Mouse (Mus musculus): ENCODE measurements at regions not wholly inside any gene's neighbourhood (a gene's known extent, or its start where the extent isn't known, plus 50 kb on each side); places are given as distances from the start of the nearest gene placed in this dataset.

DNA sequence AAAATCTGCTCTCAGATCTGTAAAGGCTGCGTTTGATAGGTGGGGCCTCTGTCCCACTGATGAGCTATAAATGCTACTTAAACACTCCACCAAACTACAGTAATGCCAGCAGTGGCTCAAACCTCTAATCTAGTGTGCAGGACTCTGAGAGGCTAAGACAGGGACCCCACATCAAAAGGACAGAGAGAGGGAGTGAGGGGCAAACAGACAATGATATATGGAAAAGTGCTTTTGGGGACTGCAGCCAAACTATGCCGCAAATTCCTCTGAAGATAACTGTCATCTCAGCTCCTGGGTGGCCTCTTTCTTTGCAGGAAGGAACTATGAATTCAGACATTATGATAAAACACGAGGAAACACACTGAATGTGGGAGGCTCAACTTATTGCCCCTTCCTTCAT lies 138.9 kb upstream of the Ddit4l start:
- no peaks in the 10 kb centered on the region for H3K36me3 ChIP-seq
- H3K9ac ChIP-seq, result no peak overlapping the region
- 40% methylated on average over 3 of the region's 3 CpGs for WGBS
- no peaks in the 10 kb centered on the region for H3K4me1 ChIP-seq
- H3K27ac ChIP-seq, result no peak overlapping the region
- no peak overlapping the region for H3K4me2 ChIP-seq
- H3K27me3 ChIP-seq, result no peaks in the 10 kb centered on the region
- no peak overlapping the region for H3K4me3 ChIP-seq
- no peaks in the 10 kb centered on the region for H3K9me3 ChIP-seq
- no peak for ATAC-seq (ENCODE audit: insufficient number of reproducible peaks, low FRiP score, low TSS enrichment, low read depth)

GRCm38 (mm10) chr3:137482971-137483370 lies 138.4 kb upstream of the Ddit4l start:
- no peak overlapping the region for H3K27ac ChIP-seq
- H3K4me2 ChIP-seq, result no peak overlapping the region
- no peaks in the 10 kb centered on the region for H3K27me3 ChIP-seq
- no peaks in the 10 kb centered on the region for H3K9me3 ChIP-seq
- WGBS, result 23% methylated on average over 4 of the region's 4 CpGs
- ATAC-seq (ENCODE audit: insufficient number of reproducible peaks, low FRiP score, low TSS enrichment, low read depth), result 0 out of 2 replicates have a peak, but pooled peaks have one; percentile 58
- H3K9ac ChIP-seq, result no peak overlapping the region
- H3K36me3 ChIP-seq, result no peaks in the 10 kb centered on the region
- H3K4me3 ChIP-seq, result no peak overlapping the region
- no peaks in the 10 kb centered on the region for H3K4me1 ChIP-seq

GRCm38 (mm10) chr3:137489592-137489991 lies 131.8 kb upstream of the Ddit4l start:
- Histone ChIP-seq H3K4me1 (no peaks in the 10 kb centered on the region), H3K9me3 (no peaks in the 10 kb centered on the region), H3K36me3 (no peaks in the 10 kb centered on the region), H3K27ac (no peak overlapping the region), H3K9ac (no peak overlapping the region), H3K4me3 (no peak overlapping the region), H3K27me3 (no peaks in the 10 kb centered on the region), H3K4me2 (no peak overlapping the region)
- ATAC-seq (ENCODE audit: insufficient number of reproducible peaks, low FRiP score, low TSS enrichment, low read depth), result no peak

DNA sequence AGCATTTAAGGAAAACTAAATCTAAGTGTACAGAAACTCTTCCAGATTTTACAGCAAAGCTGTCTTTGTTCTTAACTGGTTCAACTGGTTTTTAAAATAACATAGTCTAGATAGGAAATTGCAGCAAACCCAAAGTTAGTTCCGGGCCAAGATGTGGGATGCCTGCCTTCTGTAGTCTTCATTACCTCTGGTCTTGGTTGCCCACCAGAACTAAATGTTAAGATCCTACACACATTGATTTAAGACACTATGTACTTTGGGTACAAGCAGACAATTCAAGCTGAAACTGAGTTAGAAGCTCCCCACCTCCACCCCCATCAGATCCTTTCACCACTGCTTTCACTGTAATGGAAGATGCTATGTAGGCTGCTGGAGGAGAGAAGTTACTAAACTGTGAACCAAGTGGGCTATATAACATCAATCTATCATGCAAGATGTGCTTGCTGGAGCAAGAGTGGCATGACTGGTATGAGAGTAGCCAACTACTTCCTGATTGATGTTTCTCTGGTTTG lies 129.8 kb upstream of the Ddit4l start:
- 81% methylated on average over 1 of the region's 1 CpGs for WGBS
- Histone ChIP-seq H3K9me3 (no peaks in the 10 kb centered on the region), H3K9ac (no peak overlapping the region), H3K4me3 (no peak overlapping the region), H3K4me1 (no peaks in the 10 kb centered on the region), H3K4me2 (no peak overlapping the region), H3K27ac (no peak overlapping the region), H3K27me3 (no peaks in the 10 kb centered on the region), H3K36me3 (no peaks in the 10 kb centered on the region)
- no peak for ATAC-seq (ENCODE audit: insufficient number of reproducible peaks, low FRiP score, low TSS enrichment, low read depth)

DNA sequence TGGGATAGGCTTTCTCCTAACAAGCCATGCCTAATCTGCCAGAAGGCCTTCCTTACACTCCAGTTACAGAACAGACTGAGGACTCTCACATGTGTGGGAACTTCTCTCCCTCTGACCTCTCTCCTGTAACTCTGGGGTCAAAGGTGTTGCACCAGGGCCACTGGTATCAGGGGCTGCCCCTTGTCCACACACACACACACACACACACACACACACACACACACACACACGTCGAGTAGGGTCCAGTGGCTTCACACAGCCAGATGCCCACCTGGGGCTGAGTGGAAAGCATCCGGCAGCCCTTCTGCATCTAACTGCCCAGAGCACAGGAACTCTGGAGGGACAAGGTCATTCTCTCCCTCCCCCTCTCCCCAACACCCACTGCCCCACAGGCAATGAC lies 123.1 kb upstream of the Ddit4l start:
- Histone ChIP-seq H3K27ac (no peak overlapping the region), H3K36me3 (no peaks in the 10 kb centered on the region), H3K9ac (no peak overlapping the region), H3K4me1 (no peaks in the 10 kb centered on the region), H3K4me2 (no peak overlapping the region), H3K4me3 (no peak overlapping the region), H3K27me3 (no peaks in the 10 kb centered on the region), H3K9me3 (no peaks in the 10 kb centered on the region)
- 86% methylated on average over 3 of the region's 3 CpGs for WGBS
- no peak for ATAC-seq (ENCODE audit: insufficient number of reproducible peaks, low FRiP score, low TSS enrichment, low read depth)

GRCm38 (mm10) chr3:137511283-137511682 lies 110.1 kb upstream of the Ddit4l start:
- no peaks in the 10 kb centered on the region for H3K9me3 ChIP-seq
- WGBS, result 96% methylated on average over 1 of the region's 1 CpGs
- H3K27me3 ChIP-seq, result no peaks in the 10 kb centered on the region
- H3K27ac ChIP-seq, result no peak overlapping the region
- no peak overlapping the region for H3K4me3 ChIP-seq
- no peaks in the 10 kb centered on the region for H3K36me3 ChIP-seq
- H3K4me1 ChIP-seq, result peaks cover 5% of the 10 kb centered on the region; the same call in 1 of the 2 replicates
- no peak for ATAC-seq (ENCODE audit: insufficient number of reproducible peaks, low FRiP score, low TSS enrichment, low read depth)
- no peak overlapping the region for H3K4me2 ChIP-seq
- H3K9ac ChIP-seq, result no peak overlapping the region

- Histone ChIP-seq H3K27me3 (no peaks in the 10 kb centered on the region), H3K4me1 (peaks cover 5% of the 10 kb centered on the region; the same call in 1 of the 2 replicates), H3K4me2 (no peak overlapping the region), H3K36me3 (no peaks in the 10 kb centered on the region), H3K27ac (no peak overlapping the region), H3K9ac (no peak overlapping the region), H3K9me3 (no peaks in the 10 kb centered on the region), H3K4me3 (no peak overlapping the region)
- WGBS, result 87% methylated on average over 2 of the region's 2 CpGs
- no peak for ATAC-seq (ENCODE audit: insufficient number of reproducible peaks, low FRiP score, low TSS enrichment, low read depth)
Observed at GRCm38 (mm10) chr3:137512411-137512810, 109.0 kb upstream of the Ddit4l start.

GRCm38 (mm10) chr3:137513026-137513425 lies 108.4 kb upstream of the Ddit4l start:
- Histone ChIP-seq H3K9ac (no peak overlapping the region), H3K36me3 (no peaks in the 10 kb centered on the region), H3K9me3 (no peaks in the 10 kb centered on the region), H3K4me1 (peaks cover 5% of the 10 kb centered on the region; the same call in 1 of the 2 replicates), H3K27me3 (no peaks in the 10 kb centered on the region), H3K4me2 (no peak overlapping the region), H3K4me3 (no peak overlapping the region), H3K27ac (no peak overlapping the region)
- ATAC-seq (ENCODE audit: insufficient number of reproducible peaks, low FRiP score, low TSS enrichment, low read depth), result no peak
- 35% methylated on average over 6 of the region's 6 CpGs for WGBS

DNA sequence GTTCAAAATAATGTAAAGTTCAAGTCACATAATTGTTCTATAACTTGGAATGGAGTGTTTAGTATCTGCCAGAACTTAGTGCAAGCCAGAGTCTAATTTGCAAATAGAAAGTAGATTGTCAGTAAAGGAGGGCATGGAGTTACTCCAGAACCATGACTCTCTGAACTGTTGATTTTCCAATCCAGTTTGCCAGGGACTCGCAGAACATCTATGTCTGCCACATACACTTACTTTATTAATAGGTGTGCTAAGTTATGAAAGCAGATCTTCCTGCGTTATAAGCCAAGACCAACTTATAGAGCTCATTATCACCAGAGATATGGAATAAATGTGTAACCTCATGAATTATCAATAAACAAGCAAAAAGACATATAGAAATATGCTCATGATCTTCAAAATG lies 107.2 kb upstream of the Ddit4l start:
- no peak overlapping the region for H3K9ac ChIP-seq
- no peaks in the 10 kb centered on the region for H3K27me3 ChIP-seq
- no peak overlapping the region for H3K4me2 ChIP-seq
- WGBS, result 82% methylated on average over 2 of the region's 2 CpGs
- H3K36me3 ChIP-seq, result no peaks in the 10 kb centered on the region
- H3K27ac ChIP-seq, result no peak overlapping the region
- peaks cover 5% of the 10 kb centered on the region; the same call in 1 of the 2 replicates for H3K4me1 ChIP-seq
- no peaks in the 10 kb centered on the region for H3K9me3 ChIP-seq
- ATAC-seq (ENCODE audit: insufficient number of reproducible peaks, low FRiP score, low TSS enrichment, low read depth), result no peak
- no peak overlapping the region for H3K4me3 ChIP-seq

DNA sequence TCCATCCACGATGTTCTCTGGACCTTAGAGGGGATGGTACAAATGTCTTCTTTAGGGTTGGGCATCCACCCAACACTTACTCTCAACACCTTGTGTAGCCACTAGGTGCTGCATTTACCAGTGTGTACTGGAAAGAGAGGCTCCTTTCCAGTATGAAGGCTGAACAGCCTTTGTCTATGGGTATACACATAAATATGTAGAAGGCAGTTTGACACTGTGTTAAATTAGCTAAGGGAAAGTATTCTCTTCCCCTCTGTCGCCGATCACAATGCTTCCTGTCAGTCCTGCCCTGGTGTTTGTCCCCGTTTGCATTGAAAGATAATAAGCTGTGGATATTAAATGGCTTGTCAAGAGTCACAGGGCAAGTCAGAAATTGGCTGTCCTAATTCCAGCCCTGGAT lies 104.0 kb upstream of the Ddit4l start:
- Histone ChIP-seq H3K4me2 (no peak overlapping the region), H3K27ac (no peak overlapping the region), H3K36me3 (no peaks in the 10 kb centered on the region), H3K9me3 (no peaks in the 10 kb centered on the region), H3K4me3 (no peak overlapping the region), H3K4me1 (peaks cover 4% of the 10 kb centered on the region; the same call in 1 of the 2 replicates), H3K9ac (no peak overlapping the region), H3K27me3 (no peaks in the 10 kb centered on the region)
- 35% methylated on average over 4 of the region's 4 CpGs for WGBS
- ATAC-seq (ENCODE audit: insufficient number of reproducible peaks, low FRiP score, low TSS enrichment, low read depth), result no peak

- Histone ChIP-seq H3K27ac (no peak overlapping the region), H3K4me1 (no peaks in the 10 kb centered on the region), H3K9ac (no peak overlapping the region), H3K9me3 (no peaks in the 10 kb centered on the region), H3K27me3 (no peaks in the 10 kb centered on the region), H3K36me3 (no peaks in the 10 kb centered on the region), H3K4me2 (no peak overlapping the region), H3K4me3 (no peak overlapping the region)
- ATAC-seq (ENCODE audit: insufficient number of reproducible peaks, low FRiP score, low TSS enrichment, low read depth), result no peak
- 71% methylated on average over 1 of the region's 1 CpGs for WGBS
Observed at GRCm38 (mm10) chr3:137520191-137520590, 101.2 kb upstream of the Ddit4l start.

DNA sequence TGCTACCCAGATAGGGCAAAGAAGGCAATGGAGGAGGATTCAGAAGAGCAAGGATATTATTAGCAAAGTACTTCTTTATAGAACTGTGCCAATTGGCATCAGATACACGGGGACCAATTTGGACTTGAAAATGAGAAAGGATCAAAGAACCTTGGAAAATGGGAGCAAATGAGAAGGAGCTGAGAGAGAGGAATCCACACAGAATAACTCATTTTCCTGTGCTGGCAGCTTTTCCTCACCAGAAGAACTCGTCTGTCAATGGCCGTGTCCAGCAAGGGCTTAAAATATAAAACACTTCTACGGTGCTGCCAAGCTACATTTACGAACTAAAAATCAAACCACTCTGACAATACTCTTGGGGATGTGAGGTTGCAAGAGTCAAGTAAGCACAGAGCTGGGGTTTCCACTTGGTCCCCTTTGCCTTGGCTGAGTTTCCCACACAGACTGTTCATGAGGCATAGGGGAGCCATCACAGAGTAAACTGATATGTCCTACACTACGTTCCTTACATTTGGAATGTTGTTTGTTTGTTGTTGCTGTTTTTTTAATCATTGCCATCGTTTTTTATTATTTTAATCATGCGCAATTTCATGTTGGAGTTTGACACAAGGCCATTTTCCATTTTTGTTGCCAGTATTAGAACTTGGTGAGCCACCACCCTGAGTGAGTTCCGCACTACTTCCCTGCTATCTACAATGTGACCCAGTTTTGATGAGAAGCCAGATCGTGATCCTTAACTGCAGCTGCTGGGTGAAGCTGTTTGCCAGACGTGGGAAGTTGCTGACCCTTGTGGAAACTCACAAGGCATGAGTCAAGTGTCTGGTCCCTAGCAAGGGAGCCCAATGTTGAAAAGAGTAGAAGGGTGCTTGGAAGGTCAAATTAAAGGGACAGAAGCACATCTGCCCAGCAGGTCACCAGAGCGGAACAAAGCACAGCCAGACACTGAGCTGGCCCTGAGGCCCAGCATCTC lies 95.5 kb upstream of the Ddit4l start:
- no peak overlapping the region for H3K9ac ChIP-seq
- no peaks in the 10 kb centered on the region for H3K9me3 ChIP-seq
- no peak overlapping the region for H3K27ac ChIP-seq
- H3K27me3 ChIP-seq, result no peaks in the 10 kb centered on the region
- 50% methylated on average over 12 of the region's 12 CpGs for WGBS
- H3K36me3 ChIP-seq, result no peaks in the 10 kb centered on the region
- 0 out of 2 replicates have a peak, but pooled peaks cover 4% of the 10 kb centered on the region for H3K4me1 ChIP-seq
- no peak for ATAC-seq (ENCODE audit: insufficient number of reproducible peaks, low FRiP score, low TSS enrichment, low read depth)
- H3K4me2 ChIP-seq, result no peak overlapping the region
- no peak overlapping the region for H3K4me3 ChIP-seq

Measured in limb, embryonic 15.5 days (tissue).